Mouse (Mus musculus): ENCODE results near the gene Prune1.
"Not testable (repeated sequence)": the region's sequence is repeated elsewhere in the genome, so short reads cannot be mapped to it uniquely, and the experiment has no call there.

Prune1 gene

DNA sequence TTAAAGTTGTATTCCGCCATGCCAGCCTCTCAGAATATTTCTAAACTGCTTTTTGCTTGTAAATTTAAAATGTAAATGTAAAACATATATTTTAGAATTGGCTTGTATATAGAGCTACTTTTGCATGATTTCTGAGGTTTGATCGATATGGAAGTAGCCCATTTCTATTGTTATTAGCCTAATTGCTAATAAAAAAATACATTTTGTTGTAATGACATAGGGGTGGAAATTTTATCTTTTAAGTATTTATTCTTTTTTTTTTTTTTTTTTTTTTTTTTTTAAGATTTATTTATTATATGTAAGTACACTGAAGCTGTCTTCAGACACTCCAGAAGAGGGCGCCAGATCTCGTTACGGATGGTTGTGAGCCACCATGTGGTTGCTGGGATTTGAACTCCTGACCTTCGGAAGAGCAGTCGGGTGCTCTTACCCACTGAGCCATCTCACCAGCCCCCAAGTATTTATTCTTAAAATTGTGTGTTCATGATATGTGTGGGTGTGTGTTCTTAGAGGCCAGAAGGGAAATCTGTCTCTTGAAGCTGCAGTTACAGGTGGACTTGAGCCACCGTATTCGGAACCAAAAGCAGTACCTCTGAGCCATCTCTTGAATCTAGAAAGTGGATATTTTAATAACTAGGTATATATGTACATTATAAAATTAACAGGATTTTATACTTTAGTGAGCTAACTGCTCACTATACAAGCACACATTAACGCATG, 68.8 kb downstream of the Prune1 start:
- DNase-seq (ENCODE audit: low read depth): not testable (repeated sequence)

DNA sequence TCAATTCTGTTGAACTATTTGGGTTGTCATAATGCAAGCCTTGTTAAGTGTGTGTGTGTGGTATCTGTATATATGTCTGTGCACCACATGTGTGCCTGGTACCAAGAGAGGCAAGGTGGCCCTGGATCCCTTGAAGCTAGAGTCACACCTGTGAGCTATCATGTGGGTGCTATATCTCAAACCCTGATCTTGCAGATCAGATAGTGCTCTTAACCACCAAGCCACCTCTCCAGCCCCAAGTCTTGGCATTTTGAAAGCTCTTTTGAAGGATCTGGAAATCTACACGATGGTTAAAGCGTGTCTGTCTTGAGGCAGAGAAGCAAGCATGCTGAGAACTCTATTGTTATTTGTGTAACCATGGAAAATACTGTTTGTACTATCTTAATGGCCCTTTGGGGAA, 71.3 kb downstream of the Prune1 start:
- no peak for DNase-seq (ENCODE audit: low read depth)

DNA sequence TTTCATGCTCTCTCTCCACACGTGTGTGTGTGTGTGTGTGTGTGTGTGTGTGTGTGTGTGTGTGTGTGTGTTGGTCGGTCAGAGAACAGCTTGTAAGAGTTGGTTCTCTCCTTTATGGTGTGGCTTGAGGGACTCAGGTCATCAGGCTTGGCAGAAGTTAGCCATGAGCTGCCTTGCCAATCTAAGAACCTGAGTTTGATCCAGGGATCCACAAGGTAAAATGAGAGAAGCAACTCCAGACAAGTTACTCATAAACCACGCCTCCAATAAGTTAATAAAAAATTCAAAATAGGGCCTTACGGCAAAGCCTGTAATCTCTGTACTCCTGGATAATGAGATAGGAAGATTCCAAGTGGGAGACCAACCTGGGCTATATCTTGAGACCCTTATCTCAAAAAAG, 73.6 kb downstream of the Prune1 start:
- DNase-seq (ENCODE audit: low read depth): no peak

DNA sequence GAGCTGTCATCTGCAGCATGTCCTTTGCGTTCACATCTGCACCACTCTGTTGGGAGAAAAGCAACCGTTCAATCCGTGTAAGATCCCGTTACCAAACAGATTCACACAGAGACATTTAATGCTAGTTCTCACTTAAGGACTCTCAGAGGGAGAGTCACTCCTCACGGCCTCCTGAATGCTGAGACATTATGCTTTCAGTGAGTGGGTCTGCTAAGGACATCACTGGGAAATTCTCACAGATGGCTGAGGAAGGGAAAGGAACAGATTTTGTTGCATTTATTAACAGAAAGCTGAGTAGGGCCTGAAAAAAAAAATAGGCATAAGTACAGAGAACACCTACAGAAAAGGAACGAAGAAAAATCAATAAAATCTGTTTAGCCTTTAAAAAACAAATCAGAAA, 78.0 kb downstream of the Prune1 start:
- DNase-seq (ENCODE audit: low read depth): no peak
